Mouse (Mus musculus) brain, embryonic 18.5 days (tissue): ENCODE results near the gene S100a10.
"Not testable (repeated sequence)": the region's sequence is repeated elsewhere in the genome, so short reads cannot be mapped to it uniquely, and the experiment has no call there.

Source experiments
- DNase-seq: peaks from one replicate; pipeline ENCODE4 v3.0.0-alpha.2; 2012; ENCODE audit warnings: low read depth, low spot score

The S100a10 gene

DNA sequence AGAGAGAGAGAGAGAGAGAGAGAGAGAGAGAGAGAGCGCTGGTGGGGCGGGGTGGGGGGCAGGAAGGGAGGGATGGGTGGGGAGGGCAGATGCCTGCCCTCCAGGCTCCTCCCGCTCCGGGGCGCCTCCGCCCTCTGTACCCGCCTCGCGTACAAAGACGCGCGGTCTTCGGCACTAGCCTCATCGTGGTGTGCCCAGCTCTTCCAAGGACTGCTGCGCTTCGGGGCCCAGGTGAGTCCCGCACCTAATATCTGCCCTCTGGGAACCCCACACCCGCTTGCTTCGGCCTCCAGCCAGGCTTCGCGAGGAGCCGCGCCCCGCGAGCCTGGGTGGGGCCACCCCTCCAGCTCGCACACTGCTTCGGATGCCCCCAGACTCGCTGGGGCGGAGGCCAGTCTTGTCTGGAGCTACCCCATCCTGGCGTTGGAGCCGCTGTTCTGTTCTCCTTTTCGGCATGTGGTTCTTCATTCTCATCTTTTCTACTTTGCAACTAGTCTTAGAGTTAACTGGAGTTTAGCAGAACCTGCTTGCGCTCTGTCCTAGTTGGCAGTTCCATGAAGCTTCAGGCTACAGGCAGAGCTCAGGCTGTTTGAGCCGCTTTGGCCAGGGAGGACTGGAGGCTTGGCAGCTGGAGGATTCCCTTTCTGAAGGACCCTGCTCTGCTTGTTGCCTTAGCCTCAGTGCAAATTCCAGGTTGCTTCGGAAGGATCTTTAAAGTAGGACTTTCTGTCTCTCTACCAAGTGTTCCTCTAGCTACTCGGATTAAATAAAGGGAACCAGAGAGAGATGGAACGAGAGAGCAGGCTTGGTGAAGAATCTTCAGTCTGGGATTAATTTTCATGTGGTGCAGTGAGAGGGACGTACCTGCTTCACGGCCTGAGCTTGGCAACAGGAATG, at the start of gene S100a10:
Gene S100a10 (plus strand): TSS at position 100 of the 897 bp plus-strand sequence.
- no peak for DNase-seq

- no peak for DNase-seq
Measured at GRCm38 (mm10) chr3:93505960-93506863, 48.7 kb upstream of the S100a10 start.

GRCm38 (mm10) chr3:93506881-93507325, 48.0 kb upstream of the S100a10 start:
- no peak for DNase-seq

GRCm38 (mm10) chr3:93509301-93509700, 45.6 kb upstream of the S100a10 start:
- DNase-seq, result no peak

- no peak for DNase-seq
Measured at GRCm38 (mm10) chr3:93511036-93511435, 43.8 kb upstream of the S100a10 start.

DNA sequence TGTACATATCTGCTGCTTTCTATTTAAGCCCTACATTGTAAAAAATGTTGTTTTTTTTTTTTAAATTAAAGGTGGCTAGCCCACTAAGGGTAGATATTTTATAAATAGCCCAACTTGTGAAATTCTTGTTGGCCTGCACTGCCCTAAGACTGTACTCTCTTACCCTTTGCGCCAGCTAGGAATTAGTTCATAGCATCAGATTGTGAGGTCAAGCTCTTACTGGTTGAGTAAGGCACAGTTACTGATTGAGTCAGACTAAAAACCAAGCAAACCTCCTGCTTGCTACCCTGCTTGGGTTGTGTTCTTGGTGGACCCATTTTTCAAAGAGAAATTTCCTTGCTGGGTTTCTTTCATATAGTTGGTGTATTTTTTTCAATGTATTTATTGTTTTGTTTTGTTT, 43.1 kb upstream of the S100a10 start:
- DNase-seq, result no peak

DNA sequence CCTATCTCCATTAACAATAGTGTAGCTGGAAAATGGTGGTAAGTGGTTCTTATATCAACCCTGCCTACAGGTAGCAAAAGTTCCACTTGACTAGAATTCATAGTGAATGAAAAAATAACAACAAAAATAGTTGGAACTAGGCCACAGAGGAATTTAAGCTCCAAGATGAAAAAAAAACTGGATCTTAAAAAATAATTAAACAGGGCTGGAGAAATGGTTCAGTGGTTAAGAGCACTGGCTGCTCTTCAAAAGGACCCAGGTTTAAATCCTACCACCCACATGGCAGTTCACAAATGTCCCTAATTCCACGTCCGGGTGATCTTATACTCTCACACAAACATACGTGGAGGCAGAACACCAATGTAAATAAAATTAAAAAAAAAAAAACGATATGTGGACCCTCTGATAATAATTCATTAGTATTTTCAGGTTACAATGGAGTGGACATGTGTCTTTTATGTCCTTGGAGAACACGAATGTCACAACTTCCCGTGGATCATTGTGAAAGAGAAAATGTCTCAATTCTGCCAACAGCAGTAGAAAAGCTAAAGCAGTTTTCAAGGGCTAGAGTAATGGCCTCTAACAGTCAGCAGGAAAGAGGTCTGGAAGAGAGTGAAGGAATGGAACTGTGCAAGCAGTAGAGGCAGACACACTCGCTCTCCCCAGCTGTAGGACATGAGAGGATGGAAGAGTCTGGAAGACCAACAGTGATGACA, 42.3 kb upstream of the S100a10 start:
- DNase-seq, result no peak

GRCm38 (mm10) chr3:93514628-93515027, 40.3 kb upstream of the S100a10 start:
- DNase-seq, result no peak

DNA sequence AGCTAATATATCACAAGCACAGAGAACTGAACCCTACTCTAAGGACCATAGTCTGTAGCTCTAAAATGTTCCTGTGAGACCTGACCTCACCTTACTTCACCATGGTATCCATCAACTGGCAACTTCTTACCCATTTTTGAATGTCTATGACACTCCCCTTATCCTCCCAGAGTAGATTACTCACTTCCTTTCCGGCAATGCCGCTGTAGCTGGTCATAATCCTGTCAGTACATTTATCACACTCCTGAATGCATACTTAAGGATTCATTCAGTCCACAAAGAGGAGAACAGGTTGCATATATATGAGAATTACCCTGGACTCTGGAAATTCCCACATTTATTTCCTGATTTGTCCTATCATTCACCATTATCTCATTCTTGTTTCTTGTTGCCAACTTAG, 37.5 kb upstream of the S100a10 start:
- DNase-seq, result no peak

GRCm38 (mm10) chr3:93519856-93520329, 35.0 kb upstream of the S100a10 start:
- DNase-seq, result no peak

- DNase-seq, result no peak
Measured at GRCm38 (mm10) chr3:93520330-93521193, 34.3 kb upstream of the S100a10 start, which contains the start of gene S100a11. Gene S100a11 (plus strand): TSS chr3:93520488.

GRCm38 (mm10) chr3:93521462-93522057, 33.3 kb upstream of the S100a10 start:
- DNase-seq, result no peak

DNA sequence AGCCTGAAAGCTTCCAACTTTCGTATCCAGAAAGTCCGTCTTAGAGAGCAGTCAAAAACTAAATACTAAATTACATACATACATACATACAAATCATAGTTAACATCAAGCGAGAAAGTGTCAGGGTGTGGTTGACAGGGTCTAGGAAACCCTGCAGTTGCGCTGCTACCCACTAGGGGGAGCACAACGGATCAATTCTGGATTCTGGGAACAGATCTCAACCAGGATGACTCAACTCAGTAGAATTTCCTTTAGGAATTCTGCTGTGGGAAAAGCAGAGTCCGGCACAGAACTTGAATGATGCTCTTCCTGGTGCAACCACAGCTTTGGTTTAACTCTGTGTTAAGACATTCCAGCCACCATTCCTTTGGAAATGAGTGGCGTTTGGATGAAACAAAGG, 32.3 kb upstream of the S100a10 start:
- DNase-seq, result no peak

DNA sequence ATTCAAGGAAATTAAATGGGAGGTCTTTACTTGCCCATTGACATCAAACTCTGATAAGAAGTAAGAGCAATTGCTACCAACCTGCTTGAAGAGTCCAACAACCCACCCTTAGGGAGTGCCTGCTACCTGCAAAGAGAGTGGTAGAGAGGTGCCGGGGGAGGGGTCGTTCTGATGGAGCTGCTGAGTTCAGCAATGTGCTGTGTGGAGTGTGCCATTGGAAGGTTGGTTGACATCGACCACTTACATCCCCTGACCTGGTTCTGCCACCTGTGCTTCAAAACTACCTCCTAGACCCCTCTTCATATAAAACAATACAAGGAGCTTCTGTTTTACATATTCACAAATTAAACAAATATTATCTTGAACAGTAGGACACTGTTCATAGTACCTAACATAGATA, 27.6 kb upstream of the S100a10 start:
- DNase-seq, result no peak

DNA sequence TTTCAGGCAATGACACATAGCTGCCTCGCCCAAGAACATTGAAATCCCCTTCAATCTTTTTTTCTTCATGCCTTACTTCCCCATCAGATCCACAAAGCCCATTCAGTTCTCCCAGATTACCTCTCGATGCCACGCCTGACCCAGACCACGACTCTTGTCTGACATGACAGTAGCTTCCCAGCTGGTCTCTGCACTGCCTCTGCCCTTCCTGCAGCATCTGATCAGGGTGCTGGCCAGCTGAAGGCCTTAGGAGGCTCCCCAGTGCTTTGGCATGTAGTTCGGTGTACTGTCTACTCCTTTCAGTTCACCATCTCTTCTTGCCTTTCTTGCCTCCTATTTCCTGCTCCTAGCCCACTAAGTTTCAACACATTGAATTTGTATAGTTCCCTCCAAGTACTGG, 26.1 kb upstream of the S100a10 start:
- DNase-seq, result no peak

DNA sequence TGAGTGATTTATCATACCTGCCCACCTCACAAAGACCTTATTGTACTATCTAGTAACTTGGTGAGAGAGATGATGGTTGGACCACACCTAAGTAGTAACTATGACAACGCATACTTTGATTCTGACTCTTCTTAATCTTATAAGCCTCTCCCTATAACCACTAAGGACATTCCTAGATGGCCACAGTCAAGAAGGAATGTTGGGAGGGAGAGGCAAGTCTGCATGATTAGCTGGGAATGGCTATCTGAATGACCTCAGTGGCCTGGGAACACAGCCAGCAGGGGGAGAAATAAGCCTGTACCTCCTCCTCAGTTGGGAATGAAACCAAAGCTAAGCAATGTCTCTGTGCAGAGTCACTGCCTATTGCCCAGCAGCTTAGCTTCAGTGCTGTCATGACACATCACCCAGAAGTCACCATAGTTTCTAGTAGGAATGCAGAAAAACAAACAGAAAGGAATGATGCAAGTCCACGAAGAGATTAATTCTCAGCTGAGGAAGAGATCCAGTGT, 17.8 kb upstream of the S100a10 start:
- no peak for DNase-seq

DNA sequence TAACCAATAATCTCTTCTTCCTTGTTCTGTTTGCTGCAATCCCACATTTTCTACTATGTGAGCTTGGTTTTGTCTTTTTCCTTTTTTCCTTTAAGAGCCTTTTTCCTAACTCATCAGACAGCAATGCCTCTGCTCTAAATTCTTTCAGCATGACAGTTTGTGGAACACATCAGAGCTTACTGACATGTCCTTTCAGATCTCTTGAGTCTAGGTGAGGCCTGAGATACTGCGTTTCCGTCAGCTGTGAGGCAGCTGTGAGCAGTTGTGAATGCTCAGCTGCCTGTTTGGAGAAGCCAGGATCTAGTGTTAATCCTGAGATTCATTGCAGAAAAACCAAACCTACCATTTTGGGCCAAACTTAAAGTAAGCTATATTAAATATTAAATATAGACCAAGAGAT, 16.4 kb upstream of the S100a10 start:
- DNase-seq, result no peak

DNA sequence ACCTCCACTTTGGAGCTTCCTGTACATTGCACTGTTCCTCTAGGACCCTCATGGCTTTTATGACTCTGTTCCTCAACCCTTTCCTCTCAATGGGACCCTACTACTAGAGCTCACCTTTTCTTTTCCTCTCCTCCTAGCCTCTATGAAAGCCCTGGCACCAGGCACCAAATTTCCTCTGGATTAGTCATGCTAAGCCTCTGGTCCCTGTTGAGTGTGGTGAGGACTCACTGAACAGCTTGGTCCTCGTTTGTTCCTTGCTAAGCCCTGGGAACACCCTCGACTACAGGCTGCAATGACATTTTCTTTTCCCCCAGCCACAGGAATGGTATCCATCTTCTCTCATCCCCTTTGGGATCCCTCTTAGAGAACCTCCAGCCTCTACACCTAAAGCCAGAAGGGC, 13.4 kb upstream of the S100a10 start:
- no peak for DNase-seq

GRCm38 (mm10) chr3:93544170-93544569, 10.7 kb upstream of the S100a10 start:
- DNase-seq, result not testable (repeated sequence)

GRCm38 (mm10) chr3:93547099-93547648, 7.7 kb upstream of the S100a10 start:
- DNase-seq, result no peak
